Mouse (Mus musculus) brain, embryonic 14.5 days (tissue): Measurements from ENCODE around the gene Slc10a4. TPM values are rescaled to one million over a fixed set of nuclear protein-coding genes. Genes with fewer than 3 reads are reported as not detected.

Source experiments
- DNase-seq: peaks from one replicate; pipeline ENCODE4 v3.0.0-alpha.2; 2011; ENCODE audit warnings: low read depth
- CTCF ChIP-seq: fragments of 200-500 bp; IDR thresholded peaks from 2 replicates; pipeline ENCODE4 v1.5.1; 2012; ENCODE audit warnings: inconsistent platforms, mild to moderate bottlenecking, moderate library complexity, borderline replicate concordance; ENCODE audit not compliant: insufficient read depth, insufficient read length; ENCODE audit errors: extremely low read depth
- POLR2A ChIP-seq: fragments of 200-500 bp; IDR thresholded peaks from 2 replicates; pipeline ENCODE4 v1.6.1; 2012; ENCODE audit warnings: mild to moderate bottlenecking, inconsistent platforms, borderline replicate concordance; ENCODE audit not compliant: poor library complexity, insufficient read depth, insufficient read length, severe bottlenecking; ENCODE audit errors: extremely low read depth
- polyA plus RNA-seq: library from polyadenylated mRNA; depleted of rRNA; stranded (reverse); fragments of >200 nt; gene quantifications from 2 replicates; pipeline ENCODE4 v1.2.3, GENCODE M21; 2012; rRNA removed

Gene Slc10a4
- polyA plus RNA-seq, 1 experiment = 23.6 TPM

DNA sequence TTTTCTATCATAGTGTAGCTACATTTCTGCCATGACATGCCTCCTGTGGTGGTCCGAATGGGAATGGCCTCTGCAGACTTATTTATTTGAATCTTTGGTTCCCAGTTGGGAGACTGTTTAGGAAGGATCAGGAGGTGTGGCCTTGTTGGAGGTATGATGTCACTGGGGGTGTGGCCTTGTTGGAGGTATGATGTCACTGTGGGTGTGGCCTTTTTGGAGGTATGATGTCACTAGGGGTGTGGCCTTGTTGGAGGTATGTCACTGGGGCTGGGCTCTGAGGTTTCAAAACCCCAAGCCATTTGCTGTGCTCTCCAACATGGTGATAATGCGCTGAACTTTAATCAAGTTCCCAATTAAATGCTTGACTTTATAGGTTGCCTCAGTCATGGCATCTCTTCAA is 37.4 kb downstream of the Slc10a4 start:
- DNase-seq = no peak
- no peak for TF ChIP-seq CTCF
- TF ChIP-seq POLR2A = no peak

DNA sequence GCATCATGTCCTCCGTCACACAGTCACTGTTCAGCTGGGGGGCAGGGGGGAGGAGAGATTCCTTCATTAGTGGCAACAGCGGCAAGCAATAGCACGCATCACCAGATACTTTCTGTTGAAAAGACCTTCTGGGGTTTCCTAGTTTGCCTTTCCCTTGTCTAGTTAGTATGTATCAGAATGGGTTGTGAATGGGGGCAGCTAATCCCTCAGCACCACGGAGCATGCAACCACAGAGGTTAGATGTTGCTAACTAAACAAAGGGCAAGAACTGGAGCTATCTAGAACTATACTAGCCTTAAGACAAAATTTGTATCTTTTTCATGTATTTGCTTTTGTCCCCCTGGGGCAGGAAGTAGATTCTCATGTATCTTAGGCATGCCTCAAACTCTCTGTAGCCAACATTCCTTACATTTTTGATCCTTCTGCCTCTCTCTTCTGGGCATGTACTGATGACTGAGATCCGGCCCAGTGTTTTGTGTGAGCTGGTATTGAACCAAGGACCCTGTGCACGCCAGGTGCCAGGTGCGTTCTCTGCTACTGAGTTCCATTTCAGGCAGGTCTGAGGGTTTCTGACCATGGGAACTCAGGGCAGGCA is 41.1 kb downstream of the Slc10a4 start:
- DNase-seq = no peak
- TF ChIP-seq POLR2A = no peak
- TF ChIP-seq CTCF = no peak

DNA sequence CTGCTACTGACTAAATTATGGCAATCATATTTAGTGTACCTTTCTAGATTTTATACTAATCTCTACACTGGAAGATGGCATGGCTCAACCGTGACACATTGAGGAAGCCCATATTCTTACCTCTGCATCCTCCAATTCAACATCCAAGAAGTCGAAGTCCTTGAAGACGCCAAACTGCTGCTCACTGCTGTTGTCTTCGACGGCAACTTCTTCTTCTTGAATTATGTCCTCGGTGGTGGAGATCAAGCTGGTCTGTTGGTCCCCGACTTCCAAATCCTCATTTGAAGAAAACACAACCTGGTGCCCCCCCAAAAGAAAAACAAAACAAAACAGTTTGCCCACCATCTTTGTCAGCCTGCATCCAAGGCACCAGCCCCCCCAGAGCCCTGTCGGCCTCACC is 47.2 kb downstream of the Slc10a4 start:
- TF ChIP-seq CTCF (no peak), POLR2A (no peak)
- DNase-seq = no peak

DNA sequence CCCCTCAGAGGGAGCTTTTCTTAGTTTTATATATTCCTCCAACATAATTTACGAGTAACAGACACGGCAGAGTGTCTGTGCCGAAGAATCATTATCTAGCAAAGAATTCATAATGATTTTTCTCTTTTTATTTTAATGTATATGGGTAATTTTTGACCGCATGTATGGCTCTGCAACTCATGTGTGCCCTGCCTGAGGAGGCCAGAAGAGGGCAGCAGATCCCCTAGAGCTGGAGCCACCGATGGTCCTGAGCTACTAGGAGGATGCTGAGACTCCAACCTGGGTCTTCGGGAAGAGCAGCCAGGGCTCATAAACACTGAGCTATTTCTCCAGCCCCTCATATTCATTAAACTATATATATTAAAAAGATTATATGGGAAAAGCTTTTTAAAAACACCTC is 49.8 kb downstream of the Slc10a4 start:
- no peak for DNase-seq
- TF ChIP-seq POLR2A (no peak), CTCF (peak; percentile 56; the same call in 1 of the 2 replicates)

DNA sequence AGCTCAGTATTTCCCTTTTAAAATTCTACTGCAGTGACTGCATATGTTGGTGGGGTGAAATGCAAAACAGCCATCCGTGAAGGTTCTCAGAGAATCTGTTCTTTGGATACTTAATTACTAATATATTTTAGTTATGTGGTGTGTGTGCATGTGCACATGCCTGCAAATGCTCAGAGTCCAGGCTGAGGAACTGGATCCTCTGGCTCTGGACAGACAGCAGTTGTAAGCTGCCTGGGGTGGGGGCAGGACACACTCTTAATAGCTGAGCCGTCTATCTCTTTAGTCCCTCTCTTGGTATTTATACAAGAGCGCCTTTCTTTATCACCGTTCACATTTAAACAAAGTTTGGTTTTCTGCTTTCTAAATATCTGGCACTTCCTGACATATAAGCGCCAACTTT is 50.3 kb downstream of the Slc10a4 start:
- TF ChIP-seq POLR2A (no peak), CTCF (no peak)
- DNase-seq = no peak

DNA sequence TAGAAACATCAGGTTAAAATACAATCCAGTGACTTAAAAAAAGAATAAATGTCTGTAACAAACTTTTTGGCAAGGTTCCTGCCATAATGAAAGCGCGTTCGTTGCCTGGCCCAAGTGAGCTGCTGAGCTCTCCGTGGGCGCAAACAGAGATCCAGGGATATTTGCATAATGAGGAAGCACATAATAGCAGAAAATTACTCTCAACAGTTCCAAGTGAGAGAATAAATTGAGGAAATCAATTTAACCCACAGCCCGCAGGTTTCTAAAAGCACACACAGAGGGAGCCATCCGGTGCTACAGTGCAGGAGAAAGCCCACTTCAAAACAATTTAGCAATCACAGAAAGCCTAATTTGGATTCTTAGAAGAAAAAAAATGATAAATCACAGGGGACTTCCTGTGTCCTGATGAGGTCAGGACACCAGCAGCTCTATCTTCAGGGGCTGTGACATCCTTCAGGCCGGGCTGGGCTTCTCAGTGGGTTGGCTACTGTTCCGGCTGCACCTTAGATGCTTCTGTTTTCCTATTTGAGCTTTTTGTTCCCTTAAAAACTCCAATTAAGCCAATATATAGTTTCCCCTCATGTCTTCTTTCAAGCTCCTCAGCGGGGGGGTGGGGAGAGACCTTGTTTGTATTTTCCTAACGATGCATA is 54.9 kb downstream of the Slc10a4 start:
- peak; percentile 88 for DNase-seq
- no peak for TF ChIP-seq POLR2A
- TF ChIP-seq CTCF = no peak

Other genes with a start within 250 kb of the Slc10a4 start
- gene Tec, start 138.4 kb upstream of the Slc10a4 start, polyA plus RNA-seq = 2.9 and 3.9 TPM in 2 replicates
- gene Slain2, start 92.6 kb upstream of the Slc10a4 start, polyA plus RNA-seq = 22.7 and 31.0 TPM in 2 replicates
- not detected in 2 replicates for gene Gm10135, start 32.2 kb upstream of the Slc10a4 start, polyA plus RNA-seq
- gene Fryl, start 249.7 kb downstream of the Slc10a4 start, polyA plus RNA-seq = 43.1 and 69.8 TPM in 2 replicates